Mouse (Mus musculus) left cerebral cortex, adult 9 months (tissue): Measurements from ENCODE around the gene Gm13693.
"Not testable (repeated sequence)": the region's sequence is repeated elsewhere in the genome, so short reads cannot be mapped to it uniquely, and the experiment has no call there.

Source experiments
- DNase-seq, 2 experiments: peaks; one replicate each; pipeline ENCODE4 v3.0.0; 2022; ENCODE audit warnings: low spot score in 2 of 2

Gm13693 gene

GRCm38 (mm10) chr2:83961203-83961602, at the start of gene Gm13693:
TSS of gene Gm13693 (plus strand) at chr2:83961503.
- DNase-seq = not testable (repeated sequence)

GRCm38 (mm10) chr2:83929478-83930088, 31.7 kb upstream of the Gm13693 start:
- no peak for DNase-seq

- peak; percentile 77 to 95 for DNase-seq
Observed at GRCm38 (mm10) chr2:83940931-83941361, 20.4 kb upstream of the Gm13693 start, which contains the start of gene Zswim2. TSS of gene Zswim2 (minus strand) at chr2:83941228.

DNA sequence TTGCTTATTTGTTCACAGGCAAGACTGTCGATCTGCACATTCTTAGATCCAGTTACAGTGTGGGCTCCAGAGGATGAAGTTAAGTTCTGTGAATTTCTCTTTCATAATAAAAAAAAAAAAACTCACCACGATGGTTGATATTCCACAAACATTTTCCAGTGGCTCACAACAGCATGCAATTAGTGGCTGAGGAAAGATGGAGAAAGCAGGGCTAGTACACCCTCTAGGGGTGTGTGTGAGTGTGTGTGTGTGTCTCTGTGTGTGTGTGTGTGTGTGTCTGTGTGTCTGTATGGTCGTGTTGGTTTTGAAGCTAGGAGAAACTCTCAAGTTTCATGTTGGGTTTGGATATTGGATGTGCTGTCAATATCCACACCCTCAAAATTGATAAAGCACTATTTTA, 19.9 kb upstream of the Gm13693 start:
- no peak for DNase-seq

GRCm38 (mm10) chr2:83941792-83942191, 19.5 kb upstream of the Gm13693 start:
- no peak for DNase-seq

DNA sequence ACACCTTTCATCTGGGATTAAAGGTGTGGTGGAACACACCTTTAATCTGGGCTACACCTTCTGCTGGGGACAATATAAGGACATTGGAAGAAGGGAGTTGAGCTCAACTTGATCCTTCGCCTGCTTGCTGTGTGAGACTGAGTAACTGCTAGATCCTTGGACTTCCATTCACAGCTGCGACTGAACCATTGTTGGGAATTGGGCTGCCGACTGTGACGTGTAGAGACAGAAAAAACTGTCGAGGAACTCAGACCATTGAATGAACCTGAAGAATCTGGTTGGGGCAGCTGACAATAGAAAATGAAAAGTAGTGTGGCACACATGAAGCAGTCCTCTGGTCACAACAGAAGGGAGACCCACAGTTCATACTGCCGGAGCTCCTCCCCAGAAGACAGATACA, 5.9 kb upstream of the Gm13693 start, which contains the start of gene Gm13698:
Gm13698 (plus strand) TSS at position 301 of the 400 bp plus-strand sequence.
- DNase-seq = not testable (repeated sequence)

GRCm38 (mm10) chr2:83967013-83967412, 5.7 kb downstream of the Gm13693 start, which contains the start of gene Gm13695:
TSS of gene Gm13695 (plus strand) at chr2:83967313.
- DNase-seq = not testable (repeated sequence)

DNA sequence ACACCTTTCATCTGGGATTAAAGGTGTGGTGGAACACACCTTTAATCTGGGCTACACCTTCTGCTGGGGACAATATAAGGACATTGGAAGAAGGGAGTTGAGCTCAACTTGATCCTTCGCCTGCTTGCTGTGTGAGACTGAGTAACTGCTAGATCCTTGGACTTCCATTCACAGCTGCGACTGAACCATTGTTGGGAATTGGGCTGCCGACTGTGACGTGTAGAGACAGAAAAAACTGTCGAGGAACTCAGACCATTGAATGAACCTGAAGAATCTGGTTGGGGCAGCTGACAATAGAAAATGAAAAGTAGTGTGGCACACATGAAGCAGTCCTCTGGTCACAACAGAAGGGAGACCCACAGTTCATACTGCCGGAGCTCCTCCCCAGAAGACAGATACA, 11.5 kb downstream of the Gm13693 start, which contains the start of gene Gm13696:
Gm13696 (plus strand) TSS at position 301 of the 400 bp plus-strand sequence.
- not testable (repeated sequence) for DNase-seq

- DNase-seq = not testable (repeated sequence)
Observed at GRCm38 (mm10) chr2:83978633-83979032, 17.3 kb downstream of the Gm13693 start, which contains the start of gene Gm13694. TSS of gene Gm13694 (plus strand) at chr2:83978933.

DNA sequence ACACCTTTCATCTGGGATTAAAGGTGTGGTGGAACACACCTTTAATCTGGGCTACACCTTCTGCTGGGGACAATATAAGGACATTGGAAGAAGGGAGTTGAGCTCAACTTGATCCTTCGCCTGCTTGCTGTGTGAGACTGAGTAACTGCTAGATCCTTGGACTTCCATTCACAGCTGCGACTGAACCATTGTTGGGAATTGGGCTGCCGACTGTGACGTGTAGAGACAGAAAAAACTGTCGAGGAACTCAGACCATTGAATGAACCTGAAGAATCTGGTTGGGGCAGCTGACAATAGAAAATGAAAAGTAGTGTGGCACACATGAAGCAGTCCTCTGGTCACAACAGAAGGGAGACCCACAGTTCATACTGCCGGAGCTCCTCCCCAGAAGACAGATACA, 23.1 kb downstream of the Gm13693 start, which contains the start of gene Gm13697:
Gm13697 (plus strand) TSS at position 301 of the 400 bp plus-strand sequence.
- not testable (repeated sequence) for DNase-seq

DNA sequence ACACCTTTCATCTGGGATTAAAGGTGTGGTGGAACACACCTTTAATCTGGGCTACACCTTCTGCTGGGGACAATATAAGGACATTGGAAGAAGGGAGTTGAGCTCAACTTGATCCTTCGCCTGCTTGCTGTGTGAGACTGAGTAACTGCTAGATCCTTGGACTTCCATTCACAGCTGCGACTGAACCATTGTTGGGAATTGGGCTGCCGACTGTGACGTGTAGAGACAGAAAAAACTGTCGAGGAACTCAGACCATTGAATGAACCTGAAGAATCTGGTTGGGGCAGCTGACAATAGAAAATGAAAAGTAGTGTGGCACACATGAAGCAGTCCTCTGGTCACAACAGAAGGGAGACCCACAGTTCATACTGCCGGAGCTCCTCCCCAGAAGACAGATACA, 28.9 kb downstream of the Gm13693 start, which contains the start of gene Gm13691:
Gm13691 (plus strand) TSS at position 301 of the 400 bp plus-strand sequence.
- not testable (repeated sequence) for DNase-seq

GRCm38 (mm10) chr2:83993639-83994255, 32.4 kb downstream of the Gm13693 start:
- not testable (repeated sequence) for DNase-seq

- not testable (repeated sequence) for DNase-seq
Observed at GRCm38 (mm10) chr2:83994526-83994925, 33.2 kb downstream of the Gm13693 start.

- DNase-seq = no peak
Observed at GRCm38 (mm10) chr2:84008913-84009312, 47.6 kb downstream of the Gm13693 start.

- DNase-seq = no peak
Observed at GRCm38 (mm10) chr2:84009818-84010217, 48.5 kb downstream of the Gm13693 start.
